In genomic region chr10:27802368-27802767, GRCm38 (mm10) we compare ENCODE assay signal across 10 mouse cellular contexts.
DNase-seq lines count a peak whose midpoint lies in the region; ATAC-seq lines count a peak whose summit lies in the region.
"Had no signal": no experiment of that assay in that cellular context is flagged by ENCODE, and none has a peak within 500 bp of the region (broad histone marks: within the 10 kb centered on the region; RNA-seq: fewer than 3 reads in every experiment).

No protein-coding gene starts in this region.

- peak; percentile 21 for DNase-seq in layer of hippocampus, adult 11-12 months (ENCODE audit: low spot score)
- DNase-seq in layer of hippocampus, postnatal 10 days (ENCODE audit: low spot score in 2 of 2), result no peak
- DNase-seq in frontal cortex, postnatal 10 days (ENCODE audit: low spot score in 2 of 2), result peak; percentile 11 to 23
- peak; percentile 32 for DNase-seq in layer of hippocampus, adult 9-11 months
- peak; percentile 16 for DNase-seq in right cerebral cortex, postnatal 14 days
- DNase-seq: adrenal gland, postnatal 10 days; kidney, adult 2 months; spleen, adult 18-20 months had no signal

- ATAC-seq in erythroid progenitor cell, adult 5-6 weeks (replicated peaks; ENCODE audit: low FRiP score, poor library complexity, severe bottlenecking), result no peak
- no peak for ATAC-seq in erythroblast, adult 5-6 weeks (replicated peaks; ENCODE audit: low FRiP score, poor library complexity, severe bottlenecking)

Comparison
In these comparisons a context has a peak if more than half of its experiments do, and no peak if none do; other contexts are left out.
1. DNase-seq: peak in layer of hippocampus, adult 11-12 months (single experiment), frontal cortex, postnatal 10 days (2 of 2), layer of hippocampus, adult 9-11 months (single experiment) and right cerebral cortex, postnatal 14 days (single experiment); none in layer of hippocampus, postnatal 10 days (0 of 2).